Mouse (Mus musculus): ENCODE measurements around the gene Gm21188. TPM values are rescaled to one million over a fixed set of nuclear protein-coding genes. Genes with fewer than 3 reads are reported as not detected.
"Not testable (repeated sequence)": the region's sequence is repeated elsewhere in the genome, so short reads cannot be mapped to it uniquely, and the experiment has no call there.

Gm21188 gene
- polyA plus RNA-seq, 1 experiment = 2.8 TPM

GRCm38 (mm10) chr13:119999215-119999614 is 52.8 kb downstream of the Gm21188 start:
- not testable (repeated sequence) for H3K4me1 ChIP-seq (ENCODE audit: control insufficient read depth, insufficient read depth, low read length); H3K4me3 ChIP-seq (replicated peaks; ENCODE audit: extremely low read depth, low read depth, low read length); DNase-seq
- WGBS = no CpG with 5 or more reads among the region's 4 CpGs

- not testable (repeated sequence) for DNase-seq; H3K4me1 ChIP-seq (ENCODE audit: control insufficient read depth, insufficient read depth, low read length); H3K4me3 ChIP-seq (replicated peaks; ENCODE audit: extremely low read depth, low read depth, low read length)
- WGBS = no CpG with 5 or more reads among the region's 22 CpGs
Observed at GRCm38 (mm10) chr13:119998442-119999086, 53.4 kb downstream of the Gm21188 start.

DNA sequence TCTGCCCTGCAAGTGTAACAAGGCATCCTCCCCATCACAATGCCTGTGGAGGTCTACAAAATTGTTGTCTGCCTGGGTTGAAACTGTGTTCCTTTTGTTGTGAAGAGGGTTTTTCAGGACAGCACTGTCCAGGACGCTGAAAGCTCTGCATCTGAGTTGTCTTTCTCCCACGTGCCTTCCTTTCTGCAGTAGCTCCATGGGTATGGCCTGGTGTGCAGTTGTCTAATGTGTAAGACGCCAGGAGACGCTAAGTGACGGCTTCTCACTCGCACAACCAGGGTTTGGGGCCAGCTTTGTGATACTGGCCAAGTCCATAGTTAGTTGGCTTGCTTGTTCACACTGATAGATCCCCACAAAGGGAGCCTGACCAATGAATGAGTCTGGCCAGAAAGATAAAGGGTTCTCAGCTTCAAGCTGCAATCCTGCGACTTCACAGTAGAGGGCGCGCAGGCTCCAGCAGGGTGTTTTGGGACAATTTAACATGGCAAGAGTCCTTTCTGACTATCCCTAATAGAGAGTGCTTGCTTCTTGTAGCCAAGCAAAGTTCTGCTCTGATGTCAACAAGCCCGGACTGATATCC is 60.0 kb downstream of the Gm21188 start:
- not testable (repeated sequence) for H3K4me3 ChIP-seq (replicated peaks; ENCODE audit: extremely low read depth, low read depth, low read length); DNase-seq; H3K4me1 ChIP-seq (ENCODE audit: control insufficient read depth, insufficient read depth, low read length)
- WGBS = no CpG with 5 or more reads among the region's 10 CpGs

GRCm38 (mm10) chr13:119991264-119991663 is 60.7 kb downstream of the Gm21188 start:
- not testable (repeated sequence) for H3K4me1 ChIP-seq (ENCODE audit: control insufficient read depth, insufficient read depth, low read length); DNase-seq; H3K4me3 ChIP-seq (replicated peaks; ENCODE audit: extremely low read depth, low read depth, low read length)
- WGBS = no CpG with 5 or more reads among the region's 13 CpGs

Other genes with a start within 250 kb of the Gm21188 start
- not detected in 2 replicates for gene AF067063, start 222.0 kb downstream of the Gm21188 start, polyA plus RNA-seq (2012; rRNA removed)
- 0.34 TPM in 1 of 2 replicates, not detected in the other for gene D13Ertd608e, start 216.2 kb downstream of the Gm21188 start, polyA plus RNA-seq (2012; rRNA removed)
- not detected in 2 replicates for gene Tcstv1, start 157.4 kb downstream of the Gm21188 start, polyA plus RNA-seq (2012; rRNA removed)
- gene Gm21761, start 122.9 kb downstream of the Gm21188 start, polyA plus RNA-seq (2012; rRNA removed) = not detected in 2 replicates
- gene B020031M17Rik, start 101.4 kb downstream of the Gm21188 start, polyA plus RNA-seq (2012; rRNA removed) = not detected in 2 replicates
- 0.45 TPM in 1 of 2 replicates, not detected in the other for gene Gm36079, start 25.2 kb downstream of the Gm21188 start, polyA plus RNA-seq (2012; rRNA removed)
- gene Gm20767, start 88.1 kb upstream of the Gm21188 start, polyA plus RNA-seq (2012; rRNA removed) = not detected in 2 replicates
- gene Gm21818, start 120.2 kb upstream of the Gm21188 start, polyA plus RNA-seq (2012; rRNA removed) = not detected in 2 replicates
- gene Gm21762, start 163.8 kb upstream of the Gm21188 start, polyA plus RNA-seq (2012; rRNA removed) = 0.28 and 0.46 TPM in 2 replicates
- not detected in 2 replicates for gene Gm21731, start 186.9 kb upstream of the Gm21188 start, polyA plus RNA-seq (2012; rRNA removed)
- not detected in 2 replicates for gene AF067061, start 210.9 kb upstream of the Gm21188 start, polyA plus RNA-seq (2012; rRNA removed)
- 0.28 and 0.38 TPM in 2 replicates for gene BC147527, start 248.2 kb upstream of the Gm21188 start, polyA plus RNA-seq (2012; rRNA removed)